Mouse (Mus musculus): Measurements from ENCODE around the gene H2-M5.

The H2-M5 gene

GRCm38 (mm10) chr17:36948286-36948685 lies 41.1 kb downstream of the H2-M5 start:
- DNase-seq (ENCODE audit: low read depth), result no peak

- DNase-seq (ENCODE audit: low read depth), result no peak
Observed at GRCm38 (mm10) chr17:36947051-36947819, 42.1 kb downstream of the H2-M5 start.

- no peak for DNase-seq (ENCODE audit: low read depth)
Observed at GRCm38 (mm10) chr17:36944121-36944775, 45.1 kb downstream of the H2-M5 start.

GRCm38 (mm10) chr17:36943691-36944090 lies 45.6 kb downstream of the H2-M5 start:
- DNase-seq (ENCODE audit: low read depth), result no peak

- DNase-seq (ENCODE audit: low read depth), result no peak
Observed at GRCm38 (mm10) chr17:36942791-36943471, 46.4 kb downstream of the H2-M5 start, which contains the start of gene Rnf39. Gene Rnf39 (plus strand): TSS chr17:36942918.

GRCm38 (mm10) chr17:36942391-36942790 lies 46.9 kb downstream of the H2-M5 start:
- no peak for DNase-seq (ENCODE audit: low read depth)

GRCm38 (mm10) chr17:36938056-36938455 lies 51.3 kb downstream of the H2-M5 start:
- DNase-seq (ENCODE audit: low read depth), result no peak

Data from fibroblast of lung, adult 2 months (primary cell).